Mouse (Mus musculus): ENCODE data around the gene Fgd3. TPM values are rescaled to one million over a fixed set of nuclear protein-coding genes. Genes with fewer than 3 reads are reported as not detected.
A peak's percentile ranks its signal among the peaks of the same experiment; 100 is the strongest.

Fgd3 gene
- 10 to 100 TPM in 1 of 4 experiments, 1 to 10 TPM in 3; 6.2 to 10.8 (median 8.6) TPM for total RNA-seq (2022)

- DNase-seq (ENCODE audit: low spot score in 2 of 2): peak; percentile 55 to 64
Measured at GRCm38 (mm10) chr13:49320040-49320439, at the start of gene Fgd3. Gene Fgd3, minus strand, starts transcription at chr13:49320311.

- no peak for DNase-seq (ENCODE audit: low spot score in 2 of 2)
Measured at GRCm38 (mm10) chr13:49369404-49369803, 49.3 kb upstream of the Fgd3 start.

GRCm38 (mm10) chr13:49367657-49368440 lies 47.7 kb upstream of the Fgd3 start:
- DNase-seq (ENCODE audit: low spot score in 2 of 2): no peak

- DNase-seq (ENCODE audit: low spot score in 2 of 2): no peak
Measured at GRCm38 (mm10) chr13:49364716-49365115, 44.6 kb upstream of the Fgd3 start.

- DNase-seq (ENCODE audit: low spot score in 2 of 2): no peak
Measured at GRCm38 (mm10) chr13:49362804-49363203, 42.7 kb upstream of the Fgd3 start.

GRCm38 (mm10) chr13:49362364-49362763 lies 42.3 kb upstream of the Fgd3 start:
- DNase-seq (ENCODE audit: low spot score in 2 of 2): no peak

- no peak for DNase-seq (ENCODE audit: low spot score in 2 of 2)
Measured at GRCm38 (mm10) chr13:49360906-49361406, 40.8 kb upstream of the Fgd3 start.

GRCm38 (mm10) chr13:49358184-49358583 lies 38.1 kb upstream of the Fgd3 start:
- no peak for DNase-seq (ENCODE audit: low spot score in 2 of 2)

- no peak for DNase-seq (ENCODE audit: low spot score in 2 of 2)
Measured at GRCm38 (mm10) chr13:49357367-49358026, 37.4 kb upstream of the Fgd3 start.

- DNase-seq (ENCODE audit: low spot score in 2 of 2): no peak
Measured at GRCm38 (mm10) chr13:49356090-49356489, 36.0 kb upstream of the Fgd3 start.

- DNase-seq (ENCODE audit: low spot score in 2 of 2): no peak
Measured at GRCm38 (mm10) chr13:49355461-49356061, 35.5 kb upstream of the Fgd3 start.

GRCm38 (mm10) chr13:49353991-49354507 lies 33.9 kb upstream of the Fgd3 start:
- DNase-seq (ENCODE audit: low spot score in 2 of 2): peak in 1 of 2 experiments; percentile 44

- no peak for DNase-seq (ENCODE audit: low spot score in 2 of 2)
Measured at GRCm38 (mm10) chr13:49353422-49353821, 33.3 kb upstream of the Fgd3 start.

- no peak for DNase-seq (ENCODE audit: low spot score in 2 of 2)
Measured at GRCm38 (mm10) chr13:49352581-49353159, 32.6 kb upstream of the Fgd3 start.

GRCm38 (mm10) chr13:49349836-49350505 lies 29.9 kb upstream of the Fgd3 start:
- DNase-seq (ENCODE audit: low spot score in 2 of 2): no peak

- no peak for DNase-seq (ENCODE audit: low spot score in 2 of 2)
Measured at GRCm38 (mm10) chr13:49349335-49349734, 29.2 kb upstream of the Fgd3 start.

- DNase-seq (ENCODE audit: low spot score in 2 of 2): no peak
Measured at GRCm38 (mm10) chr13:49348522-49348921, 28.4 kb upstream of the Fgd3 start.

- no peak for DNase-seq (ENCODE audit: low spot score in 2 of 2)
Measured at GRCm38 (mm10) chr13:49345476-49345875, 25.4 kb upstream of the Fgd3 start.

GRCm38 (mm10) chr13:49344567-49344966 lies 24.5 kb upstream of the Fgd3 start:
- no peak for DNase-seq (ENCODE audit: low spot score in 2 of 2)

GRCm38 (mm10) chr13:49342723-49343100 lies 22.6 kb upstream of the Fgd3 start:
- DNase-seq (ENCODE audit: low spot score in 2 of 2): no peak

All from layer of hippocampus, adult 8-10 months (tissue).